Mouse (Mus musculus) monocyte, adult 5-6 weeks (primary cell): Measurements from ENCODE around the gene Rnf150. TPM values are rescaled to one million over a fixed set of nuclear protein-coding genes. Genes with fewer than 3 reads are reported as not detected.

Source experiments
- ATAC-seq: fragments of 153-309, 156-312 bp; replicated peaks from 2 replicates; pipeline ENCODE4 v1.8.0; 2017; ENCODE audit warnings: mild to moderate bottlenecking; ENCODE audit not compliant: low TSS enrichment, insufficient number of reproducible peaks, severe bottlenecking, poor library complexity, low FRiP score
- total RNA-seq: library from RNA; stranded (forward); fragments of 200-1000, 200-491, 200-594 nt; gene quantifications from 3 replicates; pipeline ENCODE4 v1.2.3, GENCODE M21; 2017

Rnf150 gene
- total RNA-seq, 1 experiment from 2014 or later: 0.95 TPM

GRCm38 (mm10) chr8:82875135-82875534 lies 12.0 kb downstream of the Rnf150 start:
- no peak for ATAC-seq

GRCm38 (mm10) chr8:82884480-82884879 lies 21.3 kb downstream of the Rnf150 start:
- ATAC-seq: no peak

GRCm38 (mm10) chr8:82887234-82887633 lies 24.1 kb downstream of the Rnf150 start:
- ATAC-seq: no peak

- ATAC-seq: no peak
Measured at GRCm38 (mm10) chr8:82889062-82889720, 26.0 kb downstream of the Rnf150 start.

GRCm38 (mm10) chr8:82895091-82895490 lies 31.9 kb downstream of the Rnf150 start:
- no peak for ATAC-seq

GRCm38 (mm10) chr8:82896796-82897195 lies 33.6 kb downstream of the Rnf150 start:
- ATAC-seq: no peak

GRCm38 (mm10) chr8:82897628-82898458 lies 34.7 kb downstream of the Rnf150 start:
- no peak for ATAC-seq

- no peak for ATAC-seq
Measured at GRCm38 (mm10) chr8:82898459-82898841, 35.3 kb downstream of the Rnf150 start.

- ATAC-seq: no peak
Measured at GRCm38 (mm10) chr8:82900958-82901357, 37.8 kb downstream of the Rnf150 start.

- no peak for ATAC-seq
Measured at GRCm38 (mm10) chr8:82901549-82902138, 38.5 kb downstream of the Rnf150 start.

GRCm38 (mm10) chr8:82903497-82903896 lies 40.3 kb downstream of the Rnf150 start:
- ATAC-seq: peak; percentile 47; the same call in 1 of the 2 replicates

- ATAC-seq: no peak
Measured at GRCm38 (mm10) chr8:82907271-82907670, 44.1 kb downstream of the Rnf150 start.

GRCm38 (mm10) chr8:82911436-82911835 lies 48.3 kb downstream of the Rnf150 start:
- no peak for ATAC-seq

- no peak for ATAC-seq
Measured at GRCm38 (mm10) chr8:82912282-82912681, 49.1 kb downstream of the Rnf150 start.

- no peak for ATAC-seq
Measured at GRCm38 (mm10) chr8:82914543-82914942, 51.4 kb downstream of the Rnf150 start.

GRCm38 (mm10) chr8:82916851-82917539 lies 53.8 kb downstream of the Rnf150 start:
- no peak for ATAC-seq

GRCm38 (mm10) chr8:82917540-82918316 lies 54.6 kb downstream of the Rnf150 start:
- peak; percentile 92 for ATAC-seq

- no peak for ATAC-seq
Measured at GRCm38 (mm10) chr8:82919676-82920075, 56.5 kb downstream of the Rnf150 start.
